Mouse (Mus musculus): ENCODE measurements around the gene Rcc1l. TPM values are rescaled to one million over a fixed set of nuclear protein-coding genes. Genes with fewer than 3 reads are reported as not detected.

Rcc1l gene
- polyA plus RNA-seq, 1 experiment from 2014 or later, result 20.3 TPM

DNA sequence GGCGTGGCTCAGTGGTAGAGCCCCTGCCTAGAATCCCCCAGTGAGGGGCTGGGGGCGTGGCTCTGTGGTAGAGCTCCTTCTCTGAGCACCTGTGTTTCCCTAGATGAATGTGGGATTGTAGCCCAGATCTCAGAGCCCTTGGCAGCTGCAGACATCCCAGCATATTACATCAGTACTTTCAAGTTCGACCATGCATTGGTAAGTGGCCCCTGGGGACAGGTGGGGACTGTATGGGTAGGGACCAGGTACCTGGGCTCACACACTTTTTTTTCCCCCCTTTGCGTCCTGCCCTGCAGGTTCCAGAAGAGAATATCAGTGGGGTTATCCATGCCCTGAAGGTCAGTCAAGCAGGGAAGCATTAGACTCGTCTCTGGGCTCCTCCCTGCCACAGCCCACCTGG is 38.6 kb downstream of the Rcc1l start:
- Histone ChIP-seq H3K4me2 (no peak overlapping the region), H3K27ac (replicated peaks) (no peak overlapping the region), H3K4me3 (replicated peaks) (no peak overlapping the region), H3K9ac (replicated peaks) (no peak overlapping the region), H3K9me3 (replicated peaks) (no peaks in the 10 kb centered on the region), H3K27me3 (replicated peaks) (no peaks in the 10 kb centered on the region), H3K36me3 (peaks cover 80% of the 10 kb centered on the region), H3K4me1 (no peaks in the 10 kb centered on the region)
- no peak for ATAC-seq (ENCODE audit: low FRiP score)
- WGBS, result 85% methylated on average over 5 of the region's 5 CpGs

DNA sequence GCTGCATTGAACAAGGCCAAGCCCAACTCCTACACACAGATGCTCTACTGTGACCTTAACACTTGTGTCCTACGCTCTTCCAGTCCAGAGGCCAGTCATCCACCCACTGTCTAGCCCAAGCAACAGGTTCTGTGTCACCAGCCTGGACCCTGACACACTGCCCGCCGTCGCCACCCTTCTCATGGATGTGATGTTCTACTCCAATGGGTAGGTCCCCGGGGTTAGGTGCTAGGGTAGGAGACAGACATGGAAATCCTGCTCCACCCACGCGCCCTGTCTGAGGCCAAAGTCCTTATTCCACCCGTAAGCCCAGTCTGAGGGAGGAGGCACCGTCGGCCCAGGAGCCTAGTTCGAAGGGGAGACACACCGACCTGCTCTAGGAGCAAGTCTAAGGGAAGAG is 40.6 kb downstream of the Rcc1l start:
- no peak overlapping the region for H3K4me3 ChIP-seq (replicated peaks)
- no peak overlapping the region for H3K9ac ChIP-seq (replicated peaks)
- H3K36me3 ChIP-seq, result peaks cover 72% of the 10 kb centered on the region
- no peak overlapping the region for H3K4me2 ChIP-seq
- H3K4me1 ChIP-seq, result peaks cover 6% of the 10 kb centered on the region; the same call in 1 of the 2 replicates
- ATAC-seq (ENCODE audit: low FRiP score), result no peak
- no peaks in the 10 kb centered on the region for H3K9me3 ChIP-seq (replicated peaks)
- 97% methylated on average over 12 of the region's 12 CpGs for WGBS
- no peak overlapping the region for H3K27ac ChIP-seq (replicated peaks)
- H3K27me3 ChIP-seq (replicated peaks), result no peaks in the 10 kb centered on the region

DNA sequence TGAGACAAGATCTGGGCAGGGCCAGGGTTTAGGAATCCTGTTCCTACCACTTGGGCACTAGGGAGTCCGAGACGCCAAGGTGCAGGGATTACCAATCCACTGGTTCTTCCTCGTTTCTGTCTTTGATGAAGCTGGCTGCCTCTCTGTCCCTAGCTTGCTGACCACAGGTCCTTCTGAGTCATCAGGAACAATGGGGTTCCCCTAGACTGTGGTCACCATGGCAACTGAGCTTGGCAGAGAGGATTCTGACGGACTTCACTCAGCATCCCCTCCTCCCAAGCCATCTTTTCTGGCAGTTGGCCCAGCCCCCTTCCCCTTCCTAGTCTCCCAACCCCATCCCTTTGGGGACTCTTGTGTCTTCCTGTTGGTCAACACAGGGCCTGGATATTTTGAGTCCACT is 45.0 kb downstream of the Rcc1l start:
- no peaks in the 10 kb centered on the region for H3K9me3 ChIP-seq (replicated peaks)
- no peak for ATAC-seq (ENCODE audit: low FRiP score)
- H3K4me1 ChIP-seq, result peaks cover 10% of the 10 kb centered on the region; the same call in 1 of the 2 replicates
- no peaks in the 10 kb centered on the region for H3K27me3 ChIP-seq (replicated peaks)
- 32% methylated on average over 4 of the region's 4 CpGs for WGBS
- no peak overlapping the region for H3K9ac ChIP-seq (replicated peaks)
- no peak overlapping the region for H3K27ac ChIP-seq (replicated peaks)
- peaks cover 51% of the 10 kb centered on the region for H3K36me3 ChIP-seq
- H3K4me3 ChIP-seq (replicated peaks), result no peak overlapping the region
- H3K4me2 ChIP-seq, result no peak overlapping the region

DNA sequence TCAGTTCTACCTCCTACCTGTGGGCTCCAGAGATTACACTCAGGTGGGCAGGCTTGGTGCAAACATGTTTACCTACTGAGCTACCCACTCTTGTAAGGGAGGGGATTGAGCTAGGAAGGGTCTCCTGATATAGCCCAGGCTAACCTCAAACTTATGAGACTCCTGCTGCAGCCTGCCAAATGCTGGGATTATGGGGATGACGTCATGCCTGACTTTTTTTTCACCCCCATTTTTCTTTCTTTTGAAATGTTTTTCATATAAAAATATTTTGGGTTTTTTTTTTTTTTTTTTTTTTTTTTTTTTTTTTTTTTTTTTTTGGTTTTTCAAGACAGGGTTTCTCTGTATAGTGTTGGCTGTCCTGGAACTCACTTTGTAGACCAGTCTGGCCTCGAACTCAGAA is 50.3 kb downstream of the Rcc1l start:
- H3K27ac ChIP-seq (replicated peaks), result no peak overlapping the region
- 95% methylated on average over 2 of the region's 2 CpGs for WGBS
- no peak for ATAC-seq (ENCODE audit: low FRiP score)
- no peaks in the 10 kb centered on the region for H3K9me3 ChIP-seq (replicated peaks)
- H3K4me3 ChIP-seq (replicated peaks), result no peak overlapping the region
- H3K9ac ChIP-seq (replicated peaks), result no peak overlapping the region
- H3K4me2 ChIP-seq, result no peak overlapping the region
- peaks cover 4% of the 10 kb centered on the region; the same call in 1 of the 2 replicates for H3K4me1 ChIP-seq
- no peaks in the 10 kb centered on the region for H3K27me3 ChIP-seq (replicated peaks)
- peaks cover 30% of the 10 kb centered on the region for H3K36me3 ChIP-seq

DNA sequence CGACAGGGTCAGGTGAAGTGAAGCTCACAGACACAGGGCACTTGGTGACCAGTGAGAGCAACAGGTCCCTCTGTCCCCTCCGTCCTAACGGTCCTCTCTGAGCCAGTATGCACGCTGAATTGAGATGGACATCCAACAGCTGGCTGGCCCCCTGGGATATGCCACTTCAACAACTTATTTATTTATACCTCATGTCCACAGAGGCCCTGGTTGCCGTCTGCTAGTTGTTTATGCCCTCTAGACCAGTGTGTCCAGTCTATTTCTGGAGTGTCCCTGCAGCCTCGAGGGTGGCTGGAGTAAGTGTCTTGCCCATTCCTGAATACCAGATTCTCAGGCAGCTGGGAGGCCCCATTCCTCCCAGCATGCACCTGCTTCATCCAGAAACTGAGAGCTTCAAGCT is 52.7 kb downstream of the Rcc1l start:
- no peaks in the 10 kb centered on the region for H3K27me3 ChIP-seq (replicated peaks)
- H3K9me3 ChIP-seq (replicated peaks), result no peaks in the 10 kb centered on the region
- no peak overlapping the region for H3K4me2 ChIP-seq
- peaks cover 4% of the 10 kb centered on the region; the same call in 1 of the 2 replicates for H3K4me1 ChIP-seq
- no peak overlapping the region for H3K9ac ChIP-seq (replicated peaks)
- 84% methylated on average over 6 of the region's 6 CpGs for WGBS
- no peak overlapping the region for H3K27ac ChIP-seq (replicated peaks)
- H3K36me3 ChIP-seq, result peaks cover 32% of the 10 kb centered on the region
- ATAC-seq (ENCODE audit: low FRiP score), result no peak
- H3K4me3 ChIP-seq (replicated peaks), result no peak overlapping the region

DNA sequence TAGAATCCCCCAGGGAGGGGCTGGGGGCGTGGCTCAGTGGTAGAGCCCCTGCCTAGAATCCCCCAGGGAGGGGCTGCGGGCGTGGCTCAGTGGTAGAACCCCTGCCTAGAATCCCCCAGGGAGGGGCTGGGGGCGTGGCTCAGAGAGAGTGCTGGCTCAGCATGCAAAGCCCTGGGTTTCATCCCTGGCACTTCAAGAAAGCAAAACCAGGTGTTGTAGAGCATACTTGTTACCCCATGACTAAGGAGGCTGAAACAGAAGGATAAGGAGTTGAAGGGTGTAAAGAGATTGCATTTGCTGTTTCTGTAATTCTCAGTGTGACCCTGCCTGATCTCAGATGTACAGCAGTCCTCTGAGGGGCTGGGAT is 54.7 kb downstream of the Rcc1l start:
- Histone ChIP-seq H3K9ac (replicated peaks) (no peak overlapping the region), H3K27ac (replicated peaks) (no peak overlapping the region), H3K27me3 (replicated peaks) (no peaks in the 10 kb centered on the region), H3K4me3 (replicated peaks) (no peak overlapping the region), H3K36me3 (peaks cover 35% of the 10 kb centered on the region), H3K4me2 (no peak overlapping the region), H3K4me1 (no peaks in the 10 kb centered on the region), H3K9me3 (replicated peaks) (no peaks in the 10 kb centered on the region)
- WGBS, result 90% methylated on average over 4 of the region's 4 CpGs
- ATAC-seq (ENCODE audit: low FRiP score), result no peak

DNA sequence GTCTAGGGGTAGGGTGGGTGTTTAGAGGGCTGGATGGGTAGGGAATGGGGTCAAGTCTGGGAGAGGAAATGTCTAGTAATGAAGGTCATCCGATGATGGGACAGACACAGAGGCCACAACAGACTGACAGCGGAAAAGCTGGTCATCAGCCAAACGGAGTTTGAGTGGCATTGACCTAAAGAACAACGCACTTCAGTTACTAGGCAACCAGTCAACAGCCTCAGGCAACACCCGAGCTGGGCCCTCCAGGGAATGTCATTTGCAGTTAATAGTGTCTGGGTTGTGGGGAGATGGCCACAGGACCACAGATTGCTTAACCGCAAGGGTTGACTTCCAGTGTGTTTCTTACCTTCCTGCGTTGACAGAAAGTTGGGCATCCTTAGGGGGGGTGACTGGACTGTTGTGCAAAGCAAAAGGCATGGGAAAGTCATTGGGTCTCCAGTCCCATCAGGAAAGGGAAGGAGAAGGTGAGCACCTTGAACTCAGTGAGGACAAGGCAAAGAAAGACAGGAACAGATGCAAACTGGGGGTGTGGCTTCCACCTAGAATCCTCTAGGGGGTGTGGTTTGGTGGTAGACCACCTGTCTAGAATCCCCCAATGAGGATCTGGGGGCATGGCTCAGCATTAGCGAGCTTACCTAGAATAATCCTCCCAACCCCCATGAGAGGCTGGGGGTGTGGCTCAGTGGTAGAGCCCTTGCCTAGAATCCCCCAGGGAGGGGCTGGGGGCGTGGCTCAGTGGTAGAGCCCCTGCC is 55.3 kb downstream of the Rcc1l start:
- Histone ChIP-seq H3K4me2 (no peak overlapping the region), H3K36me3 (peaks cover 31% of the 10 kb centered on the region), H3K9me3 (replicated peaks) (no peaks in the 10 kb centered on the region), H3K4me1 (no peaks in the 10 kb centered on the region), H3K9ac (replicated peaks) (no peak overlapping the region), H3K27me3 (replicated peaks) (no peaks in the 10 kb centered on the region), H3K27ac (replicated peaks) (no peak overlapping the region), H3K4me3 (replicated peaks) (no peak overlapping the region)
- 53% methylated on average over 9 of the region's 9 CpGs for WGBS
- ATAC-seq (ENCODE audit: low FRiP score), result no peak

DNA sequence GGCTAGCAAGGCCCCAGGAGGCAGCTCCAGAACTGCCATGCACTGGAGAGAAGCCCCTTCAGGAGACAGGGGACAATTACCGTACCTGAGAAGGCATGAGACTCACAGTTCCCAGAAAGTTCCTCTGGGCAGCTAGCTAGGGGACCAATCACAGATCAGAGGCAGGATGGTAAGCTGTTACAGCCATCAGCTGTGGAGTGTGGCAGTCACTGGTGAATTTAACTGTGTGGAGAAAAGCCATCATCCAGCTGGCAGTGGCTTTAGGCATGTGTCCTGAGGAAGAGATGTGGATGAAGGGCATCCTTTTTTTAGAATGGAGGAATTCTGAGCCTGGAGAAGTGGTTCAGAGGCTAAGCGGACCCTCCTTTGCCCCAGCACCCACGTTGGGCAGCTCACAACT is 56.4 kb downstream of the Rcc1l start:
- no peaks in the 10 kb centered on the region for H3K9me3 ChIP-seq (replicated peaks)
- no peak overlapping the region for H3K4me2 ChIP-seq
- no peak overlapping the region for H3K4me3 ChIP-seq (replicated peaks)
- ATAC-seq (ENCODE audit: low FRiP score), result no peak
- no peaks in the 10 kb centered on the region for H3K27me3 ChIP-seq (replicated peaks)
- H3K36me3 ChIP-seq, result peaks cover 25% of the 10 kb centered on the region
- no peaks in the 10 kb centered on the region for H3K4me1 ChIP-seq
- 83% methylated on average over 3 of the region's 3 CpGs for WGBS
- no peak overlapping the region for H3K9ac ChIP-seq (replicated peaks)
- no peak overlapping the region for H3K27ac ChIP-seq (replicated peaks)

DNA sequence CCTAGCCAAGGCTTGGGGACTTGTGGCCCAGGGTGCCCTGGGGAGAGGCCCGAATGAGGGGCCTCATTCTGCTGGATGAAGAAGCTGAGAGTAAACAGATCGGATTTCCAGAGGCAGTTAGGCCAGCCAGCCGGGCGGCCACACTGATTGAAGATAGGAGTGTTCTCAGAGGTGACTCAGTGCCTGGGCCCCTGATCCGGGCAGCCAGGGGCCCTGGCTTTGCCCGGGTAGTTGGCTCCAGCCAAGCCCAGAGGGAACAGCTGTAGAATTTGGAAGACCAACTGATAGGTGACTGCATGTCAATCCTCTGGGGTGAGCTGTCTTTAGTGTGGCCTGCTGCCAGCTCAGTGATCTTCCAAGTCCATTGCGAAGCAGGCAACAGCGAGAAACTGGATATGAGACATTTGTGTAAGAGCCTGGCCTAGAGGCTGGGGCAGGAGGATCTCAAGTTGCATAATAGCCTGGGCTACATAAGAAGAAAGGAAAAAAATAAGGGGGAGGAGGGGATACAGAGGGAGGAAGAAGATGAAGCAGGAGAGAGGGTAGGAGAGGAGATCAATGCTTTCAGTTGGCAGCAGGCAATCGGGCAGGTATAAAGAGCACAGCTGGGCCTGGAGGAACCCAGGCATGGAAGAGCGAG is 57.0 kb downstream of the Rcc1l start:
- peaks cover 25% of the 10 kb centered on the region for H3K36me3 ChIP-seq
- H3K27me3 ChIP-seq (replicated peaks), result no peaks in the 10 kb centered on the region
- H3K27ac ChIP-seq (replicated peaks), result no peak overlapping the region
- no peak for ATAC-seq (ENCODE audit: low FRiP score)
- H3K4me1 ChIP-seq, result no peaks in the 10 kb centered on the region
- H3K9me3 ChIP-seq (replicated peaks), result no peaks in the 10 kb centered on the region
- no peak overlapping the region for H3K9ac ChIP-seq (replicated peaks)
- WGBS, result 61% methylated on average over 10 of the region's 10 CpGs
- no peak overlapping the region for H3K4me2 ChIP-seq
- H3K4me3 ChIP-seq (replicated peaks), result no peak overlapping the region

DNA sequence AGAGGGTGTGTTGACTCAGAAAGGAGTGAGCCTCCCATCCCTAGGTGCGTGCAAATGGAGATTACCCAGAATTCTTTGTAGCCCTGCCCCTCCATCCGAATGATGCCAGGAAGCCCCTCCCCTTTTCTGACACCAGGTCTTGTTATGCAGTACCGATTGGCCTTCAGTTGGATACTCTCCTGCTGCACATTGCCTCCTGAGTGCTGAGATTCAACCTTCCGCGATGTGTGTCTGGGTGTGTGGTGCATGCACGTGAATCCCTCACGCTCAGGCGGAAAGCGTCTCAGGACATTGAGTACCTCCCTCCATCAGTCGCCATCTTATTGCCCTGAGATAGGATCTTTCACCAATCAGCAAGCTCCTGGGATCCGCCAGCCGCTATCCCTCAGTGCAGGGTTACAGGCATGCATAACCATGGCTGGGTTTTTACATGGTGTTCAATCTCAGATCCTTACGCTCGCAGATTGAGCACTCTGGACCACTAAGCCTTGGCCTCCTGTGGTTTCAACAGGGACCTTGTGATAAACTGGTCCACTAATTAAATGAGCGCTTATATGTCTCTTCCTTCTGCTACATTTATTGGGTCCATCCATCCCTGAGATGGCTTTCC is 57.7 kb downstream of the Rcc1l start:
- Histone ChIP-seq H3K9me3 (replicated peaks) (no peaks in the 10 kb centered on the region), H3K27ac (replicated peaks) (no peak overlapping the region)
- ATAC-seq (ENCODE audit: low FRiP score), result no peak

DNA sequence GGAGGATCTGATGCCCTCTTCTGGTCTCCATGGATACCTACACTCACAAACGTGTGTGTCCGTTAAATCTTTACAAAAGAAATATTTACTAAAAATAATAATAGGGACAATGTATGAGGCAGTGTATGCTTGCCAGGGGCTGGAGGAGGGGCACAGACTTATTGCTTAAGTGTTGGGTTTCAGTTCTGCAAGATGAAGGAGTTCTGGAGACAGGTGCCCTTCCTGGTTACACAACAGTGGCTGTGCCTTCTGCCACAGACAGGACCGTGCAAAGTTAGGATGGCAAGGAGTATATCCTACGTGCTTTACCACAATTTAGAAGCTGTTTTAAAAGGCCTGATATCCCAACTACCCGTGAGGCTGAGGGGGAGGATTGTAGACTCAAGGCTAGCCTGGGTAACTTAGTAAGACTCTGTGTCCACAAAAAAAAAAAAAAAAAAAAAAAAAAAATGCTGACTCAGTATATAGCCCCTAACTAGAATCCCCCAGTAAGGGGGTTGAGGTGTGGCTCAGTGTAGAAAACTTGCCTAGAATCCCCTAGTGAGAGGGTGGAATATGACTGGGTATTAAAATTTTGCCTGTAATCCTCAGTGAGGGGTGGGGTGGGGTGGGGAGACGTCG is 60.8 kb downstream of the Rcc1l start:
- H3K9ac ChIP-seq (replicated peaks), result no peak overlapping the region
- no peak overlapping the region for H3K27ac ChIP-seq (replicated peaks)
- H3K9me3 ChIP-seq (replicated peaks), result no peaks in the 10 kb centered on the region
- H3K4me3 ChIP-seq (replicated peaks), result no peak overlapping the region
- 90% methylated on average over 7 of the region's 7 CpGs for WGBS
- H3K4me1 ChIP-seq, result no peaks in the 10 kb centered on the region
- H3K27me3 ChIP-seq (replicated peaks), result no peaks in the 10 kb centered on the region
- H3K4me2 ChIP-seq, result no peak overlapping the region
- no peak for ATAC-seq (ENCODE audit: low FRiP score)
- H3K36me3 ChIP-seq, result peaks cover 36% of the 10 kb centered on the region

More for the DNA sequence above, 57.7 kb downstream of the Rcc1l start:
- Histone ChIP-seq H3K36me3 (peaks cover 19% of the 10 kb centered on the region), H3K27me3 (replicated peaks) (no peaks in the 10 kb centered on the region), H3K4me1 (no peaks in the 10 kb centered on the region), H3K4me3 (replicated peaks) (no peak overlapping the region), H3K9ac (replicated peaks) (no peak overlapping the region), H3K4me2 (no peak overlapping the region)
- WGBS, result 86% methylated on average over 15 of the region's 15 CpGs

DNA sequence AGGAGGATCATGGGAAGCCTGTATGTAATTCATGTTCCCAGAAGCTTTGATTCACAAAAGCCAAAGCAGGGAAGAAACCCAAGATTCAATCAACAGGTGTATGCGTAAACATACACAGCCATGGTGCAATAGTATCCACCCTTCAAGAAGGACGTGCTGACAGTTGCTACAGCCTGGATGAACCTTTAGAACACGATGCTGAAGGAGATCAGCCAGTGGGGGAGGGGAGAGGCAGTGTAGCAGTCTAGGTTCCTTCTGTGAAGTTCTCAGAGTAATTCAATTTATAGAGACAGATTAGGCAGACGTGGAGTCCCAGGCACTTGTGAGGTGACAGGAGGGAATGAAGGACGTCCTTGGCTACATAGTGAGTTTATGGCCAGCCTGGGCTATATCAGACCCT is 61.6 kb downstream of the Rcc1l start:
- no peak overlapping the region for H3K27ac ChIP-seq (replicated peaks)
- no peak overlapping the region for H3K9ac ChIP-seq (replicated peaks)
- H3K4me1 ChIP-seq, result no peaks in the 10 kb centered on the region
- 83% methylated on average over 5 of the region's 5 CpGs for WGBS
- no peak for ATAC-seq (ENCODE audit: low FRiP score)
- no peaks in the 10 kb centered on the region for H3K9me3 ChIP-seq (replicated peaks)
- no peak overlapping the region for H3K4me2 ChIP-seq
- peaks cover 40% of the 10 kb centered on the region for H3K36me3 ChIP-seq
- H3K27me3 ChIP-seq (replicated peaks), result no peaks in the 10 kb centered on the region
- no peak overlapping the region for H3K4me3 ChIP-seq (replicated peaks)

Data from neural tube, embryonic 15.5 days (tissue).